Mouse (Mus musculus) G1E (cell line): ENCODE results near the gene Olfr714.

Source experiments
- CTCF ChIP-seq: IDR thresholded peaks from 2 replicates; pipeline ENCODE4 v1.5.1; 2012; ENCODE audit warnings: low read depth, low read length, inconsistent platforms, mixed read lengths
- GATA1 ChIP-seq: IDR thresholded peaks from 2 replicates; pipeline ENCODE4 v1.6.1; 2012; ENCODE audit warnings: borderline replicate concordance, low read length, inconsistent platforms, mixed read lengths
- GATA2 ChIP-seq: IDR thresholded peaks from 2 replicates; pipeline ENCODE4 v1.6.1; 2012; ENCODE audit warnings: low read depth, low read length, inconsistent platforms, borderline replicate concordance
- POLR2AphosphoS5 ChIP-seq: IDR thresholded peaks from 2 replicates; pipeline ENCODE4 v1.6.1; 2012; ENCODE audit warnings: low read depth, low read length, inconsistent platforms; ENCODE audit not compliant: insufficient replicate concordance

DNA sequence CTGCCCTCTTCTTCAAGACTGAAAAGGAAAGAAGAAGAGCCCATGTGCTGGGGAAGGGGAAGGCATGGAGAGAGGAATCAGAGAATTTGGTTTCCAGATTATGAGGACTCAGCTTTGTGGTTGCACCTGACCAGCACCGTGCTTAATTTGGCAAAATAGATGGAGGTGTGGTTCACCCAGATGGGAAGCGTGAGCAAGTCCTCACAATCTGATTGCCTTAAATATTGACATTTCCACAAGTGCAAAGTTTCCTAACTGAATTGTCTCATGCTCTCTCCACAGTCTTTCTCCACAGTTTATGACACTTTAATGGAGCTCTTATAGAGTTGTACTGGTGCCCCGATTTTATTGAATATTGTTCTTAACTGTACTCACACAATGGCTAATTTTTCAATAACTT, 27.6 kb upstream of the Olfr714 start:
- TF ChIP-seq CTCF = no peak
- TF ChIP-seq GATA2 = no peak
- TF ChIP-seq GATA1 = no peak
- no peak for TF ChIP-seq POLR2AphosphoS5
